10 mouse cellular contexts compared by ENCODE assay signal in genomic region chr2:172863469-172863856, GRCm38 (mm10).
DNase-seq lines count a peak whose midpoint lies in the region; ATAC-seq and TF ChIP-seq lines count a peak whose summit lies in the region.
"Had no signal": no experiment of that assay in that cellular context is flagged by ENCODE, and none has a peak within 500 bp of the region (broad histone marks: within the 10 kb centered on the region; RNA-seq: fewer than 3 reads in every experiment).

No protein-coding gene starts in this region.

- H3K9me3 ChIP-seq in kidney, postnatal 0 days (replicated peaks; ENCODE audit: low read length) = no peaks in the 10 kb centered on the region
- no peaks in the 10 kb centered on the region for H3K9me3 ChIP-seq in forebrain, embryonic 13.5 days (replicated peaks)
- H3K9me3 ChIP-seq in liver, embryonic 16.5 days (replicated peaks; ENCODE audit: control insufficient read depth, low read length) = no peaks in the 10 kb centered on the region

- H3K4me3 ChIP-seq in kidney, postnatal 0 days (replicated peaks; ENCODE audit: low read depth, low read length) = no peak overlapping the region
- peak overlapping the region; percentile 3; the same call in 1 of the 2 replicates for H3K4me3 ChIP-seq in forebrain, embryonic 13.5 days
- H3K4me3 ChIP-seq in liver, embryonic 16.5 days (ENCODE audit: low read depth, low read length) = no peak overlapping the region

- H3K9ac ChIP-seq in kidney, postnatal 0 days (ENCODE audit: low read depth, low read length) = no peak overlapping the region
- peak overlapping the region; percentile 34 for H3K9ac ChIP-seq in forebrain, embryonic 13.5 days
- H3K9ac ChIP-seq in liver, embryonic 16.5 days (ENCODE audit: low read depth, low read length) = no peak overlapping the region

- no peaks in the 10 kb centered on the region for H3K27me3 ChIP-seq in kidney, postnatal 0 days (ENCODE audit: insufficient read depth, low read length)
- no peaks in the 10 kb centered on the region for H3K27me3 ChIP-seq in forebrain, embryonic 13.5 days
- H3K27me3 ChIP-seq in liver, embryonic 16.5 days (ENCODE audit: control insufficient read depth, insufficient read depth, low read depth, low read length) = peaks cover 5% of the 10 kb centered on the region; the same call in 1 of the 2 replicates
- H3K27me3 ChIP-seq: Patski had no signal

- 0 out of 2 replicates have a peak, but pooled peaks cover 4% of the 10 kb centered on the region for H3K36me3 ChIP-seq in kidney, postnatal 0 days (ENCODE audit: insufficient read depth, low read length)
- H3K36me3 ChIP-seq in forebrain, embryonic 13.5 days (ENCODE audit: poor library complexity, severe bottlenecking) = no peaks in the 10 kb centered on the region
- no peaks in the 10 kb centered on the region for H3K36me3 ChIP-seq in liver, embryonic 16.5 days (ENCODE audit: control insufficient read depth, insufficient read depth)

- TF ChIP-seq CTCF in kidney, postnatal 0 days (IDR thresholded peaks at IDR 0.05; ENCODE audit: low read depth) = no peak
- no peak for TF ChIP-seq CTCF in brain, embryonic 14.5 days (IDR thresholded peaks at IDR 0.05; ENCODE audit: borderline replicate concordance, extremely low read depth, insufficient read depth, insufficient read length)

- H3K27ac ChIP-seq in kidney, postnatal 0 days = peak overlapping the region; percentile 59; the same call in 1 of the 2 replicates
- H3K27ac ChIP-seq in forebrain, embryonic 13.5 days = no peak overlapping the region
- H3K27ac ChIP-seq in liver, embryonic 16.5 days (ENCODE audit: low read length) = no peak overlapping the region

- TF ChIP-seq POLR2A in brain, embryonic 14.5 days (IDR thresholded peaks at IDR 0.05; ENCODE audit: borderline replicate concordance, extremely low read depth, insufficient read depth, insufficient read length, poor library complexity, severe bottlenecking) = no peak

- no peak for DNase-seq in kidney, postnatal 0 days (ENCODE audit: low spot score)
- no peak for DNase-seq in kidney, postnatal 36 days
- peak; percentile 11 for DNase-seq in brain, embryonic 14.5 days (ENCODE audit: low read depth)
- DNase-seq in urinary bladder, postnatal 25 days (ENCODE audit: low spot score) = no peak
- DNase-seq in ovary, adult 18-20 months (ENCODE audit: low spot score) = no peak
- DNase-seq: cerebellum, postnatal 36 days had no signal

- peak; percentile 3; the same call in 1 of the 2 replicates for ATAC-seq in kidney, postnatal 0 days (replicated peaks; ENCODE audit: low FRiP score, low read depth)
- ATAC-seq in forebrain, embryonic 13.5 days = no peak
- no peak for ATAC-seq in liver, embryonic 16.5 days (ENCODE audit: low read depth)
- no peak for ATAC-seq in monocyte, adult 5-6 weeks (replicated peaks; ENCODE audit: insufficient number of reproducible peaks, low FRiP score, low TSS enrichment, poor library complexity, severe bottlenecking)
- ATAC-seq: Patski had no signal

- H3K4me2 ChIP-seq in kidney, postnatal 0 days (ENCODE audit: low read length) = peak overlapping the region; percentile 44
- H3K4me2 ChIP-seq in forebrain, embryonic 13.5 days = peak overlapping the region; percentile 49
- 0 out of 2 replicates have a peak overlapping the region, but pooled peaks have one; percentile 16 for H3K4me2 ChIP-seq in liver, embryonic 16.5 days (ENCODE audit: low read depth, low read length)

- H3K4me1 ChIP-seq in kidney, postnatal 0 days (replicated peaks; ENCODE audit: insufficient read depth, low read length) = peaks cover 15% of the 10 kb centered on the region; the same call in 1 of the 2 replicates
- peaks cover 8% of the 10 kb centered on the region for H3K4me1 ChIP-seq in forebrain, embryonic 13.5 days
- H3K4me1 ChIP-seq in liver, embryonic 16.5 days (ENCODE audit: control insufficient read depth, low read depth, low read length) = no peaks in the 10 kb centered on the region

- WGBS in kidney, postnatal 0 days = 19% methylated on average over 14 of the region's 14 CpGs
- WGBS in forebrain, embryonic 13.5 days = 61% methylated on average over 14 of the region's 14 CpGs
- WGBS in liver, embryonic 16.5 days (ENCODE audit: insufficient replicate concordance) = 49% methylated on average over 14 of the region's 14 CpGs
